Mouse (Mus musculus) cerebellum, postnatal 4 days (tissue): ENCODE results near the gene Rin2.
A peak's percentile ranks its signal among the peaks of the same experiment; 100 is the strongest.
"Not testable (repeated sequence)": the region's sequence is repeated elsewhere in the genome, so short reads cannot be mapped to it uniquely, and the experiment has no call there.

Experiments used
- DNase-seq, 2 experiments: peaks; one replicate each; pipeline ENCODE4 v3.0.0; 2022; ENCODE audit warnings: low spot score in 2 of 2, mixed read lengths in 1 of 2

The Rin2 gene

GRCm38 (mm10) chr2:145893756-145894155 is 218.7 kb downstream of the Rin2 start:
- no peak for DNase-seq

DNA sequence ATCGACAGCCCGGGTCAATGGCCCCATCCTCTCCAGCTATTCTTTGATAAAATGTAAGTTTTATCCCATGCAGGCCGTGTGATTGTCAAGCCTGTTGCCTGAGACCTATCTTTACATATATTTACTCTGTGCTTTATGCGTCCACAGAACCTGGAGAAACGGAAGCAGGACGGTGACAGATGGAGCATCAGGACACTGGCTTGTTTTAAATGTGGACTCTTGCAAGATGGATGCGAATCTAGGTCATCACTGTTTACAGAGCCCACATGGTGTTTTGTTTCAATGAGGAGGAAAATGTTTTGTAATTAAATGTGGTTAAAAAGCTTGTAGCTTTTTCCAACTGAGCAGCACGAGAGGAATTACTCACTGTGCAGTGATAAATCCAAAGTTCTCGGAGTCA is 223.1 kb downstream of the Rin2 start:
- DNase-seq: no peak

DNA sequence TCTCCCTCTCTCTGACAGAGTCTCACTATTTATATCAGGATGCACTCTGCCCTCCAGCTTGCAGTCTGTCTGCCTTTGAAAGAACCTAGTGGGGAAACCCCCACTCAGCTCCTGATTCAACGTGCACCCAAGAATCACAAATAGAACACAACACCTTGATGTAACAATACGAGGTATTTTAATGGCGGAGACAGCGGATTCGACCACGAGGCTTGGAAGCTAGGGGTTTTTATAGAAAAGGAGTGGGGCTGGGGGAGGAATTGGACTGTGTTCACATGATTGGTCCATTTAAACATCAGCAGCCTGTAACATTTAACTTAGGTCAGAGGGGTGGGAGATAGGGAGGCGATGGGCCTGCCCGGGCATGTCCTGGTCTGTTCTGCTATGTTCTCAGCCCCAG is 225.3 kb downstream of the Rin2 start:
- not testable (repeated sequence) for DNase-seq

GRCm38 (mm10) chr2:145901861-145902260 is 226.8 kb downstream of the Rin2 start, which contains the start of gene Naa20:
TSS of gene Naa20 (plus strand) at chr2:145902099.
- DNase-seq: no peak

GRCm38 (mm10) chr2:145903061-145903901 is 228.3 kb downstream of the Rin2 start:
- peak; percentile 75 to 92 for DNase-seq

GRCm38 (mm10) chr2:145903983-145904616 is 229.1 kb downstream of the Rin2 start:
- no peak for DNase-seq

- DNase-seq: no peak
Observed at GRCm38 (mm10) chr2:145905156-145905555, 230.1 kb downstream of the Rin2 start.

DNA sequence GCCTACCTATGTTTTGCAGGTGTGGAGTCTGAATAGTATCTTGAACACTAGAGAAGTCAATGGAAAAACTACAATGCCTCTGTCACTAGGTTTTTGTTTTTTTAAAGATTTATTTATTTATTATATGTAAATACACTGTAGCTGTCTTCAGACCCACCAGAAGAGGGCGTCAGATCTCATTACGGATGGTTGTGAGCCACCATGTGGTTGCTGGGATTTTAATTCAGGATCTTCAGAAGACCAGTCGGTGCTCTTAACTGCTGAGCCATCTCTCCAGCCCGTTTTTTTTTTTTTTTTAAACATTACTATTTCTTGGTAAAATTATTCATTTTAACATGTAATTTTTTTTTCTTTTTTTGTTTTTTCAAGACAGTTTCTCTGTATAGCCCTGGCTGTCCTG is 230.9 kb downstream of the Rin2 start:
- not testable (repeated sequence) for DNase-seq

DNA sequence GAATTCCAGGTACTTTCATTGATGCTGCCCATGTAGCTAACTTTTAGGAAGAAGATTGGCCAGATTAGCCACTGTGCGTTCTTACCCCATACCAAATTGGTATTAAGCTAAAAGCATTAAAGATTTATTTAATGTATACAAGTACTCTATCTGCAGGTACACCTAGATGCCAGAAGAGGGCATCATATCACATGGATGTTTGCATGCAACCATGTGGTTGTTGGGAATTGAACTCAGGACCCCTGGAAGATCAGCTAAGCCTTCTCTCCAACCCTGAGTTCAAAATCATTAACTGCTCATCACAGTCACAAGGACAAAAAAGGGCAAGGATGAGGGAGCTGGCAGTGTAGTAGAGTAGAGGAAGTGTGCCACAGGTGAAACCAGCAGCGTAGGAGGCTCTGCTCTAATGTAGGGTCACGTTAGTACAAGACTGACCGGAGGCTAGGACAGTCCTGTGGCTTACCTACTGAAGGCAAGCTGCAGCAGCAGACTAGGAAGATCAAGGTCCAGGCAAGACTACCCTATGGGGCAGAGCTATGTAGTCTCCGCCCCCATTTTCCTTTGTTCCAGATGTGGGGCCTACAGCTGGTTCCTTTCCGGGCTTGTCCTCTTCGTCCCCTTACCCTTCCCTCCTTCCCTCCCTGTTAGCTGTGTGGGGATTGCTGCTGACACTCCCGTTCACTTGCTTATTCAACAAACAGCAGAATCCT is 246.1 kb downstream of the Rin2 start:
- DNase-seq: no peak

DNA sequence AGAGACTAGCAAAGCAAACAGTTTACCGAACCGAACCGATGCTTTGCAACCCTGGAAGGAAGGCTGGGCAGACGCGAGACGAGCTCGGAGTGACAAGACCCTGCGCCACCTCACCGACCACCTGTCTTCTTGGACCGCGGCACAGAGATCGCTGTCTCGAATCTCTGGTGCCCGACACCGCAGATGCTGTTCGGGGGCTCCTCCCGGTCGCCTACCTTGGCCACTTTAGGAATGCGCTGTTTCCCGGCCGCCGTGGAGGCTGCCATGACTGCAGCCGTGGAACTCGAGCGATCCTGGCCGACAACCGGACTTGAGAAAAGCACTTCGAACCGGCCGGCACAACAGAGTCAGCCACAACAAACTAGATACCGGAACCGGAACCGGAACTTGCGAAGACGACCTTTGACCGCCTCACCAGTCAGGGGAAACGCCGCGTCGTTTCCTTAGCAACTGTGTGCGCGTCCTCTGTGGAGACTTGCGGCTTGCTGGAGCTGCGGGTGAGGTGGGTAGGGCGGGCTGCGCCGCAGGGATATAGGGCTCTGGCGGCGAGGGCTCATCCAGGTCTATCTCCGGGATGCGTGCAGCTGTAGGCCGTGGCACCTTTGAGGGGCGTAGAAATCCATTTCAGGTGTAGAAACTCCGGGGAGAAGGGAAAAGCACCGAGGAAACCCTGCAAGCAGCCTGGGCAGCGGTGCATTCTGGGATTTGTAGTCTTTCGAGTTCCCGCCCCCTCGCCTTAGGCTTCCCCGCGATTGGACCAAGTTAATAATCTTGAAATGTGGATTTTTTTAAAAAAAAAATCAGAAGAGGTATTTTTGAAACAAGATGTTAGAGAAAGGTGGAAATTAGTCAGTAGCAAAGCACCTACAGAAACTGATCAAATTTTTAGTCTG is 259.6 kb downstream of the Rin2 start, which contains the start of the genes Cfap61 and Crnkl1:
Gene Cfap61, plus strand, starts transcription at position 446 of the 893 bp plus-strand sequence.
Gene Crnkl1, minus strand, starts transcription at position 676 of the 893 bp plus-strand sequence.
- peak; percentile 72 to 89 for DNase-seq

DNA sequence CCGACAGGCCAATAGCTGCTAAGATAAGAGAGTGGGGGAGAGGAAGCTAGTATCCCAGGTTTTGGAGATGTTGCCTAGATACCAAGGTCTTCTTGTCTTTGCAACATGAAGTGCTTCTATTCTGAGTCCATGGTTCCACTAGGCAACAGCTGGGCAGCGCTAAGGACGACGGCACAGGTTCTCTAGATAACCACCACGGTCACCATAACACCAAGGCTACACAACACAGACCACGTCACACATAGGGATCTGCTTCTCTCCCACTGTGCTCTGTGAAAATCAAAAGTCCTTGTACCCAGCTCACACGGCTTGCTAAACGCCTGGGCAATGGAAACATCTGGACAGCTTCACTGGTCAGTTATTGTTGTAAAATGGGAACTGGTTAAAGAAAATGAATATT is 262.0 kb downstream of the Rin2 start:
- DNase-seq: no peak
